Mouse (Mus musculus): ENCODE measurements around the gene Adgrg1. TPM values are rescaled to one million over a fixed set of nuclear protein-coding genes. Genes with fewer than 3 reads are reported as not detected.
A peak's percentile ranks its signal among the peaks of the same experiment; 100 is the strongest.

The Adgrg1 gene
- polyA plus RNA-seq, 1 experiment from 2014 or later = 116 TPM

DNA sequence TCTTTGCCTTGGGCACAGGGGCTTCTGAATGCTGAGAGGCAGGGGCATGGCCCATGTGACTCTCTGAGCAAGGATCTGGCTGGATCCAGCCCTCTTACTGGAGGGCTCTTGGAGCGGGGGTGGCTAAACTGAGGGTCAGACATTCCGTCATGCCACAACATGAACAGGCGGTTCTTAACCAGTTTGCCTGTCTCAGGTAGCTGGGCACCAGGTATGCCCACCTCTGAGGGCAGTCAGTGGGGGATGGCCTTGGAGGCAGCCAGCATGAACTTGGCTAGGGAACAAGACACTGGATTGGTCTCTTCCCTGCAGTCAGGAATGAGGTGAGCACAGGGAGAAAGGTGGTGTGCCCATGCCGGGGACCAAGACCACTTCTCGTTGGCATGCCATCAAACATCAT is 5.6 kb downstream of the Adgrg1 start:
- no peak overlapping the region for H3K4me3 ChIP-seq
- DNase-seq (ENCODE audit: low spot score) = no peak
- 89% methylated on average over 5 of the region's 5 CpGs for WGBS
- peaks cover 71% of the 10 kb centered on the region for H3K4me1 ChIP-seq
- no peak overlapping the region for H3K27ac ChIP-seq (replicated peaks)
- H3K27me3 ChIP-seq (ENCODE audit: low read depth, poor library complexity, severe bottlenecking) = peaks cover 56% of the 10 kb centered on the region
- no peaks in the 10 kb centered on the region for H3K36me3 ChIP-seq
- no peaks in the 10 kb centered on the region for H3K9me3 ChIP-seq (replicated peaks)

DNA sequence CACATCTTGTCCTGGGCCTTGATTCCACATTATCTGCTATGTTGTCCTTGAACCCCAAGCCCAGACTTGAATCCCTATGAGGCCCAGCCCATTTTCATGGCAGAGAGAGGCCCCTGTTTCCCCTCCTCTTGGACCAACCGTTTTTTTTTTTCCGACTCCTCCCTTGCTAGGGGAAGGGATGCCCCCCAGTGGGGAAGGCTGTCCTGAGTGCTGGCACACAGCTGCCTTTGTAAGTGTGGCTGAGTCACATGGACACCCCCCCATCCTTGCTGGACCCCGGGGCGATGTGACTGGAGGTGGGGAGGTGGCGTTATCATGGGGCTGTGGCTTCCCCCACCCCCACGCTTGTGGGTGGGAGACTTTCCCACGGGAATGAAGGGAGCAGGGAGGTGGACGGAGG is 6.4 kb downstream of the Adgrg1 start:
- no peaks in the 10 kb centered on the region for H3K9me3 ChIP-seq (replicated peaks)
- H3K36me3 ChIP-seq = no peaks in the 10 kb centered on the region
- no peak overlapping the region for H3K4me3 ChIP-seq
- 0 out of 2 replicates have a peak overlapping the region, but pooled peaks have one; percentile 52 for H3K27ac ChIP-seq (replicated peaks)
- peaks cover 48% of the 10 kb centered on the region for H3K27me3 ChIP-seq (ENCODE audit: low read depth, poor library complexity, severe bottlenecking)
- peaks cover 79% of the 10 kb centered on the region for H3K4me1 ChIP-seq
- WGBS = 70% methylated on average over 8 of the region's 8 CpGs
- no peak for DNase-seq (ENCODE audit: low spot score)

DNA sequence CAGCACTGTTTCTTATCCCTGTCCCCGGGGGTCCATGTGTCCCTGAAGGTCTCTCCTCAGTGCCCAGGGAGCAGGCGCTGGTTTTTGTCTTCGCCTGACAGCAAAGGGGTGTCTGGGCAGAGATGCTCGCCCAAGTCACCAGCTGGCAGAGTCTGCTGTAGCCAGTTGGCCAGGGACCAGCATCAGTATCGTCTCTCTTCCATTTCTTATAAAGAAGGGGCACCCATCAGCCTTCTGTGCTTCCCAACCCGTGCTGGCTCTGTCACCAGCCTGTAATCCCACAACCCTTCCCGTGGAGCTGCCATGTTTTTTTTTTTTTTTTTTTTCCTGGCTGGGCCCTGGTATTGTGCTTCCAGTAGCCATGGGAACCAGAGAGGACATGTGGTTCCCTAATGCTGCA is 7.3 kb downstream of the Adgrg1 start:
- Histone ChIP-seq H3K9me3 (replicated peaks) (no peaks in the 10 kb centered on the region), H3K4me3 (no peak overlapping the region), H3K27ac (replicated peaks) (peak overlapping the region; percentile 52), H3K27me3 (ENCODE audit: low read depth, poor library complexity, severe bottlenecking) (peaks cover 45% of the 10 kb centered on the region), H3K36me3 (no peaks in the 10 kb centered on the region), H3K4me1 (peaks cover 85% of the 10 kb centered on the region)
- WGBS = 73% methylated on average over 7 of the region's 7 CpGs
- no peak for DNase-seq (ENCODE audit: low spot score)

DNA sequence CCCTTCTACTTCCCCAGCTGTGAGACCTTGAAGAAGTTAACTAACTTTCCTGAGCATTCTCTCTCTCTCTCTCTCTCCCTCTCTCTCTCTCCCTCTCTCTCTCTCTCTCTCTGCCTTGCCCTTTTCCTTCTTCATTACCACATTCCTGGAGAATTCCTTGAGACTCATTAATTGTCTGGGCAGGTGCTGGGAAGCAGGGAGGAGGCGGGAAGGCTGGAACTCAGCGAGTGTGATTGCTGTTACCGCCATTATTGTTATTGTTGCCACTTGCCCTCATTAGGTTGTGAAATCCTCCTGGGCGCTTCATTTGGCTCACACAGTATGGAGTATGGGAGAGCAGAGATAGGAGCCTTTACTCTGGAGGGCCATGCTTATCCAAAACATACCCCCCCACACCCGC is 8.6 kb downstream of the Adgrg1 start:
- Histone ChIP-seq H3K4me3 (no peak overlapping the region), H3K27ac (replicated peaks) (peak overlapping the region; percentile 83), H3K36me3 (no peaks in the 10 kb centered on the region), H3K4me1 (peaks cover 81% of the 10 kb centered on the region), H3K9me3 (replicated peaks) (no peaks in the 10 kb centered on the region), H3K27me3 (ENCODE audit: low read depth, poor library complexity, severe bottlenecking) (peaks cover 42% of the 10 kb centered on the region)
- no peak for DNase-seq (ENCODE audit: low spot score)
- WGBS = 30% methylated on average over 5 of the region's 5 CpGs

DNA sequence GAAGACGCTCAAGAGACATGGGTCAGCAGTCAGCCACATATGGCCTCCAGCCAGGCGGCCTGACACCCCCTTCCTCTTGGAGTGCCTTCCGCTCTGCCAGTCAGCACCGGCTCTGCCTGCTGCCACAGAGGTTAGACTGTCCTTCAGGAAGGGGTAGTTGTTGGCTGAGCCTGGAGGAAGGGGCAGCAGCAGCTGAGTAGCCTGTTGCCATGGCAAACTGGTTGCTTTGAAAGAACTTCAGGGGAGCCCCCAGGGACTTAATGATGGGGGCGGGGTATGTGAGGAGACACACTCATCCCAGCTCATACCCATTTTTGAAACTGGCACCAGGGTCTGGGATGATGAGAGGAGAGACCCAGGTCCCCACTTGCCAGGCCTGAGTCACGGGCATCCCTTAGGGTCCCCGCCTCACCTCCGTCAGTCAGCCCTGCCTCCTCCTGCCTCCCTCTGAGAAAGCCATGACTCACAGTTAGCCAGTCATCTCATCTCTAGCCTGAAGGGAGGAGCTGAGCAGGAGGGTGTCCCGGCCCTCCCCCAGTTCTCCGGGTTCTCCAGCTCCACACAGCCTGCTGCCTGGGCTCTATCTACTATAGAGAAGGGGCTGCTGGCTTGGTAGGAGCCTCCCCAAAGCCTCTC is 9.4 kb downstream of the Adgrg1 start:
- WGBS = 20% methylated on average over 10 of the region's 10 CpGs
- H3K4me3 ChIP-seq = peak overlapping the region; percentile 38
- peaks cover 74% of the 10 kb centered on the region for H3K4me1 ChIP-seq

DNA sequence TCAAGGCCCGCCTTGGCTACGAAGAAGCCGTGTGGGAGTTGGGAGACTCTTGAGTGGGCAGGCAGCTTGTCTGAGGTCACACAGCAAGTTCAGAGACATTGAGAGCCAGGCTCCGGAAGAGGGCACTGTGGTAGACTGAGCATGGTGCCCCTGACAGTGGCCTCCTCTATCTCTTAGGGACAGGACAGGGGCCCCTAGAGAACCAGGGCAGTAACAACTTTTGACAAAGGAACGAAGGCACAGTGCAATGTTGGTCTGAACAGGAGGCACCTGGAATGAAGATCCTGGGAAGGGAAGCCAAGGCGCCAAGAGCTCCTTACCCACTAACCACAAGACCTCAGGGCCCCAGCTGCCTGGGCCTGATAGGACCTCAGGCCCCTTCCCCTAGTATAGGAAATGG is 10.5 kb downstream of the Adgrg1 start:
- no peak for DNase-seq (ENCODE audit: low spot score)
- Histone ChIP-seq H3K4me1 (peaks cover 74% of the 10 kb centered on the region), H3K36me3 (no peaks in the 10 kb centered on the region), H3K9me3 (replicated peaks) (no peaks in the 10 kb centered on the region), H3K4me3 (peak overlapping the region; percentile 16), H3K27ac (replicated peaks) (peak overlapping the region; percentile 83), H3K27me3 (ENCODE audit: low read depth, poor library complexity, severe bottlenecking) (peaks cover 26% of the 10 kb centered on the region)
- WGBS = 88% methylated on average over 6 of the region's 6 CpGs

More for the DNA sequence above, 9.4 kb downstream of the Adgrg1 start:
- Histone ChIP-seq H3K27ac (replicated peaks) (peak overlapping the region; percentile 83), H3K36me3 (no peaks in the 10 kb centered on the region), H3K9me3 (replicated peaks) (no peaks in the 10 kb centered on the region), H3K27me3 (ENCODE audit: low read depth, poor library complexity, severe bottlenecking) (peaks cover 33% of the 10 kb centered on the region)
- peak; percentile 65 for DNase-seq (ENCODE audit: low spot score)

DNA sequence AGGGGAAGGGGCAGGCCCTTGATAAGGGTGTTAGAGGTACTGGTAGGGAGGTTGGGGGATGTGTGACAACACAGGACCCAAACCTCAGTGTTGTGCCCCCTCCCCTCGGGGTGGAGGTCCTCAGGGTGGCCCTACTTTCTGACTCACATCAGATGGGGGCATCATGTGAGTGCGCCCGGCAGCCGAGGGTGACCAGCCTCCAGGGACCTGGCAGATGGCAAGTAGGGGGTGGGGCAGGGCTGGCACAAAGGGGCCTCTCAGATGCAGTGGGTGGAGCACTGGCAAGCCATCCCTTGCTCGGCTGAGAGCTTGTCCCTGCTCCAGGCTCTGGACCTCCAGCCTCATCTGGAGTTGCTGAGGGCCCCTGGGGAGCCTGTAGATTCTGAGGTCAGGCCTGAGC is 12.1 kb downstream of the Adgrg1 start:
- Histone ChIP-seq H3K36me3 (no peaks in the 10 kb centered on the region), H3K9me3 (replicated peaks) (no peaks in the 10 kb centered on the region), H3K4me1 (peaks cover 75% of the 10 kb centered on the region), H3K4me3 (0 out of 2 replicates have a peak overlapping the region, but pooled peaks have one; percentile 3), H3K27ac (replicated peaks) (peak overlapping the region; percentile 83), H3K27me3 (ENCODE audit: low read depth, poor library complexity, severe bottlenecking) (peaks cover 20% of the 10 kb centered on the region)
- no peak for DNase-seq (ENCODE audit: low spot score)
- 72% methylated on average over 5 of the region's 5 CpGs for WGBS

DNA sequence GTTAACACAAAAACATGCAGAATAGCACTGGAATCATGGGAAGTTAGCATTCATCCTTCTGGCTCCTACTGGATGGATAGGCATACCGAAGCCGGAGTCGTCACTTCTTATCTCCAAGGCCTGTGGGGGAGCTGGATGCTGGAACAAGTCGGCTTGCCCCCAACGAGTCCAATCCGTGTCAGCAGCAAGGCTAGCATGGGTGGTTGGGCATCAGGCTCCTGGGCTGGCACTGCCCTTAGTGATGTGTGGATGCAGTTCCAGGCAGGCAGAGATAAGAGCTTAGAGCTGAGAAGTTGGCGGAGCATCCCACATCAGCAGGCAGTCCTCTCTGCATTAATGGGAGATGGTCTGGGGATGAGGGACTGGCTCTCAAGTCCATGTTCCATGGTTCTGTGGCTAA is 13.0 kb downstream of the Adgrg1 start:
- peaks cover 75% of the 10 kb centered on the region for H3K4me1 ChIP-seq
- H3K27me3 ChIP-seq (ENCODE audit: low read depth, poor library complexity, severe bottlenecking) = peaks cover 18% of the 10 kb centered on the region
- H3K9me3 ChIP-seq (replicated peaks) = no peaks in the 10 kb centered on the region
- WGBS = 88% methylated on average over 7 of the region's 7 CpGs
- H3K36me3 ChIP-seq = no peaks in the 10 kb centered on the region
- peak overlapping the region; percentile 43 for H3K27ac ChIP-seq (replicated peaks)
- no peak for DNase-seq (ENCODE audit: low spot score)
- no peak overlapping the region for H3K4me3 ChIP-seq

DNA sequence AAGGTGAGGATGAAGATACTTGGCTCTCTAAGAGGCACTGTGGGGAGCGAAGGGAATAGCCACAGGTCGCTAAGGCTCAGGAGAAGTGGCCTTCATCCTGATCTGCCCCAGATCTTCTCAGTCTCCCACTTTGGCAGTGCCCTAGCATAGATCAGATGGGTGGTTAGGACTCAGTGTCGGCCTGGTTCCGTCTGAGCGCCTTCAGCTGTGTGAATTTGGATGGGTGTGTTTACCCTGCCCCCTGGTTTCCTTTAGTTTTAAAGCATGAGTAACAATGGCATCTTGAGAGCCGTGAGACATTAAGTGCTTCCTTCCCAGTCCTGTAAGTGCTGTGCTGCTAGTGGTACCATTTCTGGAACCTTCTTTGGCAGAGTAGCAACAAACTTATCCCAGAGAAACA is 14.1 kb downstream of the Adgrg1 start:
- DNase-seq (ENCODE audit: low spot score) = no peak
- 79% methylated on average over 6 of the region's 6 CpGs for WGBS
- H3K27ac ChIP-seq (replicated peaks) = no peak overlapping the region
- H3K4me3 ChIP-seq = no peak overlapping the region
- peaks cover 15% of the 10 kb centered on the region; the same call in 1 of the 2 replicates for H3K27me3 ChIP-seq (ENCODE audit: low read depth, poor library complexity, severe bottlenecking)
- H3K4me1 ChIP-seq = peaks cover 75% of the 10 kb centered on the region
- H3K9me3 ChIP-seq (replicated peaks) = no peaks in the 10 kb centered on the region
- H3K36me3 ChIP-seq = no peaks in the 10 kb centered on the region

DNA sequence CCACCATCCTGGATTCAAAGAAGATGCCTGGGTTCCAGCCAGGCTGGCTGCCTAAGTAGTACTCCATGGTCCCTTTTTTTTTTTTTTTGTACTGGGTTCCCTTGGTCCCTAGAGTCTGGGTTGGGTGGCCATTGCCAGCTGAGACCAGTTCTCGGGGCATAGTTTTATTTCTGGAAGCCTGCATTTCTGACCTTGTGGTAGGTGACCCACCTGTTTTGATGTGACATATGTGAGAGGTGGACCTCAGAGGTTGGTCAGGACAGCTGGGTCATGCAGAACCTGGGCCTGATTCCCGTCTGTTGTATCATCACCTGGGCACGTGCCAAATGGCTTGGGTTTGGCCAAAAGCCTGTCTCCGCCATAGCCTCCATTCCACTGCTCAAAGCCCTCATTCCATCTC is 15.2 kb downstream of the Adgrg1 start:
- Histone ChIP-seq H3K4me1 (peaks cover 75% of the 10 kb centered on the region), H3K4me3 (no peak overlapping the region), H3K9me3 (replicated peaks) (no peaks in the 10 kb centered on the region), H3K27me3 (ENCODE audit: low read depth, poor library complexity, severe bottlenecking) (peaks cover 15% of the 10 kb centered on the region; the same call in 1 of the 2 replicates), H3K36me3 (no peaks in the 10 kb centered on the region), H3K27ac (replicated peaks) (no peak overlapping the region)
- WGBS = 95% methylated on average over 4 of the region's 4 CpGs
- DNase-seq (ENCODE audit: low spot score) = no peak

DNA sequence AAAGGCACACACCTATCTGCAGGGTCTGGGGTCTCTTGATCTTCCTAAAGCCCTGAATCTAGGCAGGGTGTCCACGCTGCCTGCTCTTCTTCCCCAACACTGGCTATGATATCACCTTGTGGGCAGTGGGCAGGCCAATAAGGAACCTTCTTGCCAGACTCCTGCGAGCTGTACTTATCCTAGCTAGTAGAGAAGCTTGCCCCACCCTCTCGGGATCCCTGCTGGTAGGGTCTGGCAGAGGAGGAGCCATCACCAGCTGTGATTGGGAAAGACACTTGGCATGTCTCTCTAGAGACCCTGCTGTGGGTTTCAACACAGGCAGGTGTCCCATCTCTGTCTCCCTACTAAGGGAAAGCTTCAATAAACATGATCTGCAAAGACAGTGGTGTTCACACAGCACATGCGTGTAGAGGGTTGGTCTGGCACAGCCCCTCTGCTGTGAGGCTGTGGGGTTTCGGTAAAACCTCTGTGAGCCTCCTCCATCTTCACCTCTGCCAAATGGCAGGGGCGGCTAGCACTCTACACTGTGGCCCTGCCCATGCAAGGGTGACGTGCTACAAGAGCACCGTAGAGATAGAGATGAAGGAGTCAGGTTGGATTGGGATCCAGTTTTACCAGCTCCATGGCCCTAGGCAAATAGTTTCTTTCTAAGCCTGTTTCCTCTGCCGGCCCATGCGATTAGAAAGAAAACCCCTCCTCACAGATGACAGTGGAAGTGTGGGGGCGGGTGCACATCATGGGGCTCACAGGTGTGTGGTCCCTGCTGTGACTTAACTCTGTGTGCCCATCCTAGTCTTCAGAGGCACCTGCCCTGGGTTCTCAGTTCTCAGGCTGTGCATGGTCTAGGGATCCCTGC is 16.3 kb downstream of the Adgrg1 start:
- H3K36me3 ChIP-seq = no peaks in the 10 kb centered on the region
- DNase-seq (ENCODE audit: low spot score) = no peak
- H3K9me3 ChIP-seq (replicated peaks) = no peaks in the 10 kb centered on the region
- H3K4me3 ChIP-seq = no peak overlapping the region
- H3K27ac ChIP-seq (replicated peaks) = peak overlapping the region; percentile 98
- WGBS = 70% methylated on average over 11 of the region's 11 CpGs
- H3K27me3 ChIP-seq (ENCODE audit: low read depth, poor library complexity, severe bottlenecking) = peaks cover 15% of the 10 kb centered on the region; the same call in 1 of the 2 replicates
- peaks cover 75% of the 10 kb centered on the region for H3K4me1 ChIP-seq

DNA sequence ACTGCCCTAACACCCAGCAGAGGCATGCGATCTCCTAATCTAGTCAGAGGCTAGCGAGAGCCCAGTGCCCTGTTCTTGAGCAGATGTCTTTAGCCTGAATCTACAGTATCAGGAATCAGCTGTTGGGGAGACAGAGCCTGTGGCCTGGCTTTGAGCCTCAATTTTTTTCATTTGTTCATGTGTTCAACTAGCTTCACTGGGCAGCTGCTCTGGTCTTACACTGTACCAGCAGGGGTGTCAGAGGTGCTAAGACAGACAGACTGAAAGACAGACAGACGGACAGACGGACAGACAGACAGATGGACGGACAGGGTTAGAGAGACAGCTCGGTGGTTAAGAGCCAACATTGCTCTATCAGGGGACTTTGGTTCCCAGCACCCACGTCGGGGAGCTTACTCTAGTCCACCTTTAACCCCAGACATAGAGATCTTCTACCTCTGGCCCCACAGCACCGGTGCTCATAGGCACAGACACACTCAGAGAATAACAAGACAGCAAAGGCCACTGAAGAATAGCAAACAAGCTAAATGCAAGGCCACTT is 17.0 kb downstream of the Adgrg1 start:
- Histone ChIP-seq H3K27ac (replicated peaks) (peak overlapping the region; percentile 98), H3K4me3 (no peak overlapping the region), H3K9me3 (replicated peaks) (no peaks in the 10 kb centered on the region), H3K27me3 (ENCODE audit: low read depth, poor library complexity, severe bottlenecking) (peaks cover 12% of the 10 kb centered on the region; the same call in 1 of the 2 replicates), H3K4me1 (peaks cover 75% of the 10 kb centered on the region), H3K36me3 (no peaks in the 10 kb centered on the region)
- WGBS = 88% methylated on average over 9 of the region's 9 CpGs
- no peak for DNase-seq (ENCODE audit: low spot score)

DNA sequence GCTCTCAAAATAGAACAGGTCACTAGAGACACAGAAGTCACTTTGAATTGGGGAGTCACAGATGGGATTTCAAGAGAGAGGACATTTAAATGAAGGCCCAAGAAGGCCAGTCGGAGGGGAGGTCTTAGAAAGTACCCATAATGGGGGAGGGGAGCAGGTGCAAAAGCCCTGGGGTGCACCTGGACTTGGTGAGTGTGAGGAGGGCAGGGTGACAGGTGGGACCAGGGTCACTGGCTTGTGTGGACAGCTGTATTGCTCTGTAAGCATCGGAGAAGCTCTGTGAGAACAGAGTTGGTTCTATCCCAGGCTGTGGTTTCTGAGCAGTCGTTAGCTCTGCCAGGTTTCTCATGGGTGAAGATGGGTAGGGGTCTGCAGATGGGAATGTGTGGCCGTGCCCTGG is 17.5 kb downstream of the Adgrg1 start:
- Histone ChIP-seq H3K9me3 (replicated peaks) (no peaks in the 10 kb centered on the region), H3K4me3 (no peak overlapping the region), H3K4me1 (peaks cover 75% of the 10 kb centered on the region), H3K36me3 (peaks cover 2% of the 10 kb centered on the region; the same call in 1 of the 2 replicates), H3K27ac (replicated peaks) (peak overlapping the region; percentile 98), H3K27me3 (ENCODE audit: low read depth, poor library complexity, severe bottlenecking) (0 out of 2 replicates have a peak, but pooled peaks cover 7% of the 10 kb centered on the region)
- WGBS = 90% methylated on average over 4 of the region's 4 CpGs
- DNase-seq (ENCODE audit: low spot score) = no peak
